Mouse (Mus musculus) lung, adult 2 months (tissue): ENCODE measurements around the gene Arpc5. TPM values are rescaled to one million over a fixed set of nuclear protein-coding genes. Genes with fewer than 3 reads are reported as not detected.
A peak's percentile ranks its signal among the peaks of the same experiment; 100 is the strongest.
"Not testable (repeated sequence)": the region's sequence is repeated elsewhere in the genome, so short reads cannot be mapped to it uniquely, and the experiment has no call there.

Experiments
- DNase-seq: peaks from one replicate; pipeline ENCODE4 v3.0.0; 2022
- H3K4me1 ChIP-seq: fragments of 200-500 bp; 2 replicates; pipeline ENCODE4 v1.6.1; 2011; ENCODE audit warnings: low read length; ENCODE audit not compliant: control insufficient read depth, insufficient read depth
- H3K4me3 ChIP-seq: fragments of 200-500 bp; replicated peaks from 2 replicates; pipeline ENCODE3; 2011; ENCODE audit warnings: low read depth, mild to moderate bottlenecking, control low read depth, low read length; ENCODE audit errors: extremely low read depth
- CTCF ChIP-seq: fragments of 200-500 bp; IDR thresholded peaks from 2 replicates; pipeline ENCODE4 v1.5.1; 2011; ENCODE audit warnings: mild to moderate bottlenecking, low read length, control low read depth; ENCODE audit not compliant: insufficient read depth
- POLR2A ChIP-seq: fragments of 200-500 bp; IDR thresholded peaks from 2 replicates; pipeline ENCODE4 v1.6.1; 2011; ENCODE audit warnings: low read depth, mild to moderate bottlenecking, control low read depth, low read length, borderline replicate concordance; ENCODE audit errors: extremely low read depth
- WGBS: fragments of 180-500 bp; shearing (Covaris S2); methylation state at CpG from one replicate; pipeline ENCODE4 v1.1.7; 2018; 5-methylcytosine and 5-hydroxymethylcytosine counted together
- polyA plus RNA-seq: library from polyadenylated mRNA; depleted of rRNA; stranded (reverse); fragments of >200 nt; gene quantifications from 2 replicates; pipeline ENCODE4 v1.2.3, GENCODE M21; 2012

The Arpc5 gene
- polyA plus RNA-seq, 1 experiment, result 99.5 TPM

DNA sequence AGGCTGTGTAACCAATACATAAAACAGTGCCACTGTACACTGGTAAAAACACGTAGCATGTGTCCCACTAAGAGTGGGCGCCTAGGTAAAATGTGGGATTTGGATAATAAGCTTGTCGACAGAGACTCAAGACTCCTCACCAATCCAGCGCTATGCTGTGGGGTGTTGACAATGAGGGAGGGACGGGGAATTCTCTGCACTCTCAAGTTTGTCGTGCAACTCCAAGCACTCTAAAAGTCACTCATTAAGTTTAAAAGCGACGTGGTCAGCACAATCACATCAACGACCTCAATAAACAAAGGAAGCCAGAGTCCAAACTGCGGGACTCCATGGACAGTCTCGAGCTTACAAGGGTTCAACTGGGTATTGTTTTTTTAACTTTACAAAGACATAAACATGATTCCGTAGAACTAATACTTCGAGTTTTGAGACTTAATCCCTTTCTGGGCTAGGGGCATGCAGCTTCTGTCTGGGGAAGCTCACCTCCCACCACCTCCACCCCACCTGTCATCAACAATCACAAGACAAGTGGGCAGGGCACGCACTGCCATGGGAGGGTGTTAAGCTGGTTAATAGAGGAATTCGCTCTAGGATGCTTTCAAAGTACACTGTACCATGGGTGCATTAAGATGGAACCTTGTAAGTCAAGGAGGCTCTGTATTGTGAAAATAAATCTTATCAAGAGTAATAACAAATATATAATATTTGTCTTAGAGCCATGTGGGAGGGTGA is 23.1 kb upstream of the Arpc5 start:
- no peak for DNase-seq
- TF ChIP-seq CTCF (no peak), POLR2A (no peak)
- Histone ChIP-seq H3K4me1 (peaks cover 3% of the 10 kb centered on the region; the same call in 1 of the 2 replicates), H3K4me3 (no peak overlapping the region)
- 39% methylated on average over 15 of the region's 15 CpGs for WGBS

GRCm38 (mm10) chr1:152746426-152746825 is 19.9 kb upstream of the Arpc5 start:
- WGBS, result 6% methylated on average over 5 of the region's 5 CpGs
- peak; percentile 78 for DNase-seq
- no peak overlapping the region for H3K4me3 ChIP-seq
- peaks cover 3% of the 10 kb centered on the region for H3K4me1 ChIP-seq
- TF ChIP-seq CTCF (peak; percentile 83), POLR2A (no peak)

- Histone ChIP-seq H3K4me3 (no peak overlapping the region), H3K4me1 (no peaks in the 10 kb centered on the region; the same call in 1 of the 2 replicates)
- DNase-seq, result no peak
- 56% methylated on average over 9 of the region's 9 CpGs for WGBS
- no peak for TF ChIP-seq POLR2A
Observed at GRCm38 (mm10) chr1:152749276-152749675, 17.1 kb upstream of the Arpc5 start.

GRCm38 (mm10) chr1:152750312-152750965 is 15.9 kb upstream of the Arpc5 start, which contains the start of gene Apobec4:
TSS of gene Apobec4 (plus strand) at chr1:152750551.
- DNase-seq, result no peak
- no peak within 1 kb of the TSS for H3K4me3 ChIP-seq
- TF ChIP-seq CTCF, result no peak
- TF ChIP-seq POLR2A, result no peak
- no peaks in the 10 kb centered on the region; the same call in 1 of the 2 replicates for H3K4me1 ChIP-seq
- 61% methylated on average over 13 of the region's 13 CpGs for WGBS

DNA sequence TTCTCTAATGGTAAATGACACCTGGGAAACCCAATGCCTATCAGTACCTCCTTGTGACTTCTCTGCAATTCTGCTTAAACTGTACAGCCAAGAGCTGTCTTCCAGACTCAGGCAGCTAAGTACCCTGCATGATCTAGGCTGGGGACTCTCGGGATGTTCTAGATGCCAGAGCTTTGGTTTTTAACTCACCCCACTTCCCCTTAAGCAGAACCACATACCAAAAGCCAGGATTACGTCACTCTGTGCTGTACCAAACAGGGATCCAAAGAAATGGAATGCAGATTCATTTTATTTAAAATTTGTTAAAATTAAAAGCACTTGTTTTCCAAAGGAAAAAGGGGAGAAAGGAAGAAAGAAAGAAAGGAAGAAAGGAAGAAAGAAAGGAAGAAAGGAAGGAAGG is 4.6 kb upstream of the Arpc5 start:
- no peak for DNase-seq
- WGBS, result 59% methylated on average over 2 of the region's 2 CpGs
- no peaks in the 10 kb centered on the region; the same call in 1 of the 2 replicates for H3K4me1 ChIP-seq
- no peak overlapping the region for H3K4me3 ChIP-seq
- TF ChIP-seq CTCF, result no peak
- TF ChIP-seq POLR2A, result no peak

DNA sequence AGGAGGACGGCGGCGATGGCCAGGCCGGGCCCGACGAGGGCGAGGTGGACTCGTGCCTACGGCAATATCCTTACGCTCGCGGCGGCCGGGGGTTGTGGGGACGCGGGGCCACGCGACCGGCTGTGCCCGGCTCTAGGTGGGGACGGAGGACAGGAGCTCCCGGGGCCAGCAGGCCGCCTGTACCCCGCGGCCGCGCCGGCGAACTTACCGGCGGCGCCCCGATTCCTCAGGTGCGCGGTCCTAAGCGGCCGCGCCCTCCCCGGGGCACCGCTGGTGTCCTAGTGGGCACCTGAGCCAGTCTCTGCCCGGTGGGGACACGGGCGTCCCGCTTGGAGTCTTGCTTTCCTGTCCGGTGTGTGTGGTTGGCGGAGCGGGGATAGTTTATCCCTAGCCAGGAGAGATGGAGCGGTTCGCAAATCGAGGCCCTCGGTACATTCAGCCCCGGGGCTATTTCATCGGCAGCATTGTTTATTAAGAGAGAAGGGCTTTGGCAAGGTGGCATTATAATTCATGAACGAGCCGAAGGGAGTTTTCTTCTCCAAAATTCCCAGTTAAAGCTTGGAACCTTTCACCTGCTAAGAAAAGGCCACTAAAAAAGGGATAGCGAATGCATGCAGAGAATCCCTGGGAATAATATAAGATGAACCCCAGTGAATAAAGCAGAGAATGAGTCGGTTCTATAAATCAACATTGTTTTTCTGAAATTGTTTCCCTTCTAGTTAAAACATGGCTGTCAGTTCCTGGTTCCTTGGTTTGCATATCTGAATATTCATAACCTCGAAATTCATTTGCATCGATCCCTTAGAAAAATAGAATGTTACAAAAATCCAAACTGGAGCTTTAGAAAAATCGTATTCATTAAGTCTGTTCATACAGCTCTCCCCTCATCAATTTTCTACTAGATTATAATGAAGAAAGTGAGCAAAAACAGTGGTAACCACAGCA is 734 bp downstream of the Arpc5 start:
- H3K4me3 ChIP-seq, result peak overlapping the region; percentile 66
- TF ChIP-seq POLR2A, result no peak
- no peak for TF ChIP-seq CTCF
- WGBS, result 1% methylated on average over 60 of the region's 60 CpGs
- H3K4me1 ChIP-seq, result no peaks in the 10 kb centered on the region; the same call in none of the 2 replicates
- peak; percentile 44 for DNase-seq

DNA sequence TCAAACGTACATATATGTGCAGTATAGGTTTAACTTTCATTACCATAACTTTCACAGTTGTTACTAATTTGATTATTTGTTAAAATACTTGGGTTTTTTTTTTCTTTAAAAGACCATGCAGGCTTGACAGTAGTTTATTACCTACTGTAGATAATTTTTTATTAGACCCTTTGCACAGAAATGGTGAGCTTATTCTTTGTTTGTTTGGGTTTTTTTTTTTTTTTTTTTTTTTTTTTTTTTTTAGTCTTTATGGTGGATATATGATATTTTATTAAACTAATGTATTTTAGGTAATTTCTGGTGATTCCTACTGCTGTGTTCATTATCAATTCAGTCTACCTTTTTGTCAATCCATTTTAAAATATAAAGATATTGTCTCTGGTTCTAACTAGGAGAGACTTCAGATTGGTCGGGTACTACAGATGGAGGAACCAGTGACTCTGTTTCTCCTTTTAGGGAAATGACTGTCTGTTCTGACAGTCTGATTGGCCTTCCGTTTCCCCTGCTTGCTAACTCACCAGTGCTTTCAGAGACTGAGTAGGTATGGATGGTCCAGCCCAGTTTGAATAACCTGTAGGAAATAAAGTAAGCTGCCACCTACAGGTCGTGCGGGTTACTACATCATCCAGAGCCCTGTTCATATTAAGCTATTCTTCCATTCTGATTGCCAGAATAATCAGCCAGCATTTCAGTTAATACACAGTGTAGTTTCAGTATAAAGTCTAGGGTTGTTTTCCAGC is 1.6 kb downstream of the Arpc5 start:
- peak; percentile 31; the same call in 1 of the 2 replicates for TF ChIP-seq CTCF
- no peak for TF ChIP-seq POLR2A
- no peaks in the 10 kb centered on the region; the same call in none of the 2 replicates for H3K4me1 ChIP-seq
- WGBS, result 7% methylated on average over 5 of the region's 5 CpGs
- peak overlapping the region; percentile 54 for H3K4me3 ChIP-seq
- peak; percentile 79 for DNase-seq

- 79% methylated on average over 9 of the region's 9 CpGs for WGBS
- TF ChIP-seq CTCF (no peak), POLR2A (no peak)
- Histone ChIP-seq H3K4me1 (no peaks in the 10 kb centered on the region; the same call in 1 of the 2 replicates), H3K4me3 (no peak overlapping the region)
- no peak for DNase-seq
Observed at GRCm38 (mm10) chr1:152771016-152771415, 4.7 kb downstream of the Arpc5 start.

DNA sequence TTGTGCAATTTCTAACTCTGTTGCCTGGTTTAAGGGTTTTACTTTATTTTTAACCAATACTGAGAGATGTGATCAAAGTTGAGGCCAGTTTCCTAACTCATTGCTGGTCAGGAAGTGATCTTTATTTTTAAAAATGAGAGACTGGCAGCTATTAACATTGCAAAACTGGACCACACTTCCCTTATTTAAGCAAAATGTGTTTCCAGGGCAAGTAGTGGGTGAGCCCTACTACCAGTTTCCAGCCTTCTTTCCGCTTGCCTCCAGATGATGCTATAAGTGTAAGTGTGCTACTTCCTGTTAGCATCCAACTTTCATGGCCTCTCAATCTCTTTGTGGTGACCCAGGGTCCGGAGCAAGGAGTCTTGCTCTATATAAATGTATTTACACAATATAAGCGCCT is 8.3 kb downstream of the Arpc5 start:
- not testable (repeated sequence) for H3K4me1 ChIP-seq, DNase-seq, H3K4me3 ChIP-seq
- 65% methylated on average over 3 of the region's 3 CpGs for WGBS
